Mouse (Mus musculus) erythroblast, embryonic 14.5 days (primary cell): ENCODE measurements at regions not wholly inside any gene's neighbourhood (a gene's known extent, or its start where the extent isn't known, plus 50 kb on each side); places are given as distances from the start of the nearest gene placed in this dataset.

ENCODE experiments used
- GATA1 ChIP-seq: IDR thresholded peaks from 2 replicates; pipeline ENCODE4 v1.6.1; 2012; ENCODE audit warnings: low read length, inconsistent platforms, mixed read lengths
- TAL1 ChIP-seq: IDR thresholded peaks from 3 replicates; pipeline ENCODE4 v1.6.1; 2012; ENCODE audit warnings: low read length, inconsistent platforms, mixed read lengths

DNA sequence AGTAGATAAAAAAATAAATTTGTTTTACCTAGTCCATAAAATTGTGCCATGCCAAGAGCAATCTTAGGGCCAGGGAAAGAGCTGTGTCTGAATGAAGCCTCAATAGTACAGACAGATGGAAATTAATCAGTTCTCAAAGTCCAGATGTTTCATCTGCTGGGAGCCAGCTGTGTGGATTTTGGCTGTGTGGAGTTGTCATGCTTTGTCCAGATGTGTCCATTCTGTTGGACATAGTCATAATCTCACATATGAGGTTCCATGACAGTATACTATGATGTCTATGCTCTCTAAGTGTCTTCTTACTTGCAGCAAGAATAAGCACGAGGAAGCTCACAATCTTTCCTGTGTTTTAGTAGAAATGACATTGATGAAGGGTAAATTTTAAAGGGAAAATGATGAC, 105.8 kb upstream of the 4933415F23Rik start:
- TF ChIP-seq TAL1 (no peak), GATA1 (no peak)
